Mouse (Mus musculus): ENCODE measurements around the gene Muc5b.
"Not testable (repeated sequence)": the region's sequence is repeated elsewhere in the genome, so short reads cannot be mapped to it uniquely, and the experiment has no call there.

DNA sequence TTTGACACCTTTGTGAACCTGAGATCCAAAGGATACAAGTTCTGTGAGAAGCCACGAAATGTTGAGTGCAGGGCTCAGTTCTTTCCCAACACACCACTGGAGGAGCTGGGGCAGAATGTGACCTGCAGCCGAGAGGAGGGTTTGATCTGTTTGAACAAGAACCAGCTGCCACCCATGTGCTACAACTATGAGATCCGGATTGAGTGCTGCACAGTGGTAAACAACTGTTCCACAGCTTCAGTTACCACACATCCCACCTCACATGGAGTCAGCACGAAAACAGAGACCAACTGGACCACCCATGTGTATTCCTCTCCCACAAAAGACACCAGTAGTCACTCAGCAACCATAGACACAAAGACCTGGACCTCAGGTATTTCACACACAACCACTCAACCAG is 31.0 kb upstream of the Muc5b start:
- not testable (repeated sequence) for TF ChIP-seq CTCF (IDR thresholded peaks at IDR 0.05; ENCODE audit: low read depth, low read length); POLR2A (IDR thresholded peaks at IDR 0.05; ENCODE audit: extremely low read depth, insufficient read depth, low read length)
